ENCODE assay signal across 11 mouse cellular contexts in the genomic region with DNA sequence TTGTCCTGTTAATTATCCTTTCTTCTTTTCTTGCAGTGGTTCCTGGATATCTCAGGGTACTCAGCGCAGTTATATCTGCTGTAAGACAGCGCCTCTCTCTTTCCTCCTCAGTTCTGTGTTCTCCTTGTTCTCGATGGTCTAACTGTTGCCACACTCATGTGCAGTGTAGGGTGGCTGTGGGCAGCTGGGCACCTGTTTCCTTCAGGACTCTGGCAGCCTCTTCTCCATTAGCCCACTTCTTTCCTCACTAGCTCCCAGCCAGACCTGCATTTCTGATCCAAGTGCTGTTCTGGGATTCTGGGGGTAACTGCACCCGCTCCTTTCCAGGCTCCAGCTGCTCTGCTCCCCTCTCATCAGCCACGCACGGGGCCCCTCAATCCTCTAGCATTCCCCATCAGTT.
"Had no signal": no experiment of that assay in that cellular context is flagged by ENCODE, and none has a peak within 500 bp of the region (broad histone marks: within the 10 kb centered on the region; RNA-seq: fewer than 3 reads in every experiment).

No protein-coding gene starts in this region.

- DNase-seq: liver, embryonic 13.5 days; liver, postnatal 0 days; lung, adult 2 months; lung, postnatal 14 days; lung, postnatal 36 days; midbrain, embryonic 14.5 days; retina, postnatal 1 day; spleen, adult 18-20 months; thymus, adult 2 months; thymus, postnatal 25 days; thymus, postnatal 4 days had no signal
